Mouse (Mus musculus) forebrain, postnatal 0 days (tissue): ENCODE data around the gene Mfap2. TPM values are rescaled to one million over a fixed set of nuclear protein-coding genes. Genes with fewer than 3 reads are reported as not detected.

Experiments
- ATAC-seq: fragments of 200-750 bp; cut with Nextera tagmentation; 2 replicates; pipeline ENCODE4 v1.8.0; 2017; ENCODE audit warnings: mild to moderate bottlenecking, moderate library complexity
- DNase-seq: peaks from one replicate; pipeline ENCODE4 v3.0.0-alpha.2; 2015
- H3K27ac ChIP-seq: fragments of 300-500 bp; sonication (generic); 2 replicates; pipeline ENCODE4 v1.5.1; 2014; ENCODE audit warnings: low read depth, mild to moderate bottlenecking, antibody characterized with exemption, low read length, moderate library complexity, mixed read lengths
- H3K27me3 ChIP-seq: fragments of 300-500 bp; sonication (generic); 2 replicates; pipeline ENCODE4 v1.6.1; 2014; ENCODE audit warnings: mild to moderate bottlenecking, low read length, mixed read lengths; ENCODE audit not compliant: insufficient read depth
- H3K36me3 ChIP-seq: fragments of 300-500 bp; sonication (generic); 2 replicates; pipeline ENCODE4 v1.6.1; 2014; ENCODE audit warnings: mild to moderate bottlenecking, moderate library complexity; ENCODE audit not compliant: insufficient read depth
- H3K4me1 ChIP-seq: fragments of 300-500 bp; sonication (generic); 2 replicates; pipeline ENCODE4 v1.6.1; 2014; ENCODE audit warnings: antibody characterized with exemption; ENCODE audit not compliant: insufficient read depth
- H3K4me2 ChIP-seq: fragments of 300-500 bp; sonication (generic); 2 replicates; pipeline ENCODE4 v1.6.1; 2014; ENCODE audit warnings: low read depth, mild to moderate bottlenecking, moderate library complexity
- H3K4me3 ChIP-seq: fragments of 300-500 bp; sonication (generic); 2 replicates; pipeline ENCODE4 v1.5.1; 2014; ENCODE audit warnings: low read depth, low read length, mixed read lengths
- H3K9ac ChIP-seq: fragments of 300-500 bp; sonication (generic); 2 replicates; pipeline ENCODE4 v1.6.1; 2014; ENCODE audit warnings: mild to moderate bottlenecking
- H3K9me3 ChIP-seq: fragments of 300-500 bp; sonication (generic); 2 replicates; pipeline ENCODE4 v1.6.1; 2016; ENCODE audit warnings: low read length
- CTCF ChIP-seq: sonication (generic); IDR thresholded peaks from 2 replicates; pipeline ENCODE4 v1.5.1; 2016; ENCODE audit warnings: antibody characterized with exemption, control low read depth, low read depth
- WGBS: fragments of 180-500 bp; shearing (Covaris S2); extraction: QIAGEN DNeasy Blood & Tissue Kit; methylation state at CpG from one replicate; pipeline ENCODE4 v1.1.7; 2014; 5-methylcytosine and 5-hydroxymethylcytosine counted together
- polyA plus RNA-seq: library from polyadenylated mRNA; unstranded; fragments of >200 nt; fragmentation: Nextera tagmentation; extraction: Ambion mirVana; gene quantifications from 2 replicates; pipeline ENCODE4 v1.2.1, GENCODE M21; 2015
- total RNA-seq: library from RNA; depleted of rRNA; stranded (reverse); fragments of >200 nt; gene quantifications from 2 replicates; pipeline ENCODE4 v1.2.3, GENCODE M21; 2014

The Mfap2 gene
- total and polyA plus RNA-seq, 2 experiments from 2014 or later, result 25.1 to 124 TPM

DNA sequence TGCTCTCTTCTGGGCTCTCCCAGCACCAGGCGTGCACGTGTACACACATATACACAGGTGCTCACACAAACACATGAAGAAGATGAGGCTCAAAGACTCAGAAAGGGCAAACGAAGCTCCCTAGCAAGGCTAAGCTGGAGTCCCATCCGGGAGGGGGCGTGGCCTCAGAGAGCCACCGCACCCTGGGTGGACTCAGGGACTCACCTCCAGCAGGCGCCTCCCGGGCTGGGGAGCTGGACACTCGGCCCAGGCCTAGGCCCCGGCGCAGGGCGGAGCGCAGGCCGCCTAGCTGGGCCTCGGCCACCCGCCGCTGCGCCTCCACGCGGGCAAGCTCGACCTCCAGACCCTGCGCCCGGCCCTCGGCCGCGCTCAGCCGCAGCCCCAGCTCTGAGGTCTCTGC, 14.8 kb downstream of the Mfap2 start:
- 88% methylated on average over 21 of the region's 27 CpGs for WGBS
- Histone ChIP-seq H3K4me1 (peaks cover 9% of the 10 kb centered on the region; the same call in 1 of the 2 replicates), H3K36me3 (peaks cover 27% of the 10 kb centered on the region; the same call in 1 of the 2 replicates), H3K27me3 (no peaks in the 10 kb centered on the region), H3K4me2 (no peak overlapping the region), H3K4me3 (no peak overlapping the region), H3K27ac (no peak overlapping the region), H3K9ac (no peak overlapping the region), H3K9me3 (no peaks in the 10 kb centered on the region)
- TF ChIP-seq CTCF, result no peak
- ATAC-seq (no peak), DNase-seq (no peak)

DNA sequence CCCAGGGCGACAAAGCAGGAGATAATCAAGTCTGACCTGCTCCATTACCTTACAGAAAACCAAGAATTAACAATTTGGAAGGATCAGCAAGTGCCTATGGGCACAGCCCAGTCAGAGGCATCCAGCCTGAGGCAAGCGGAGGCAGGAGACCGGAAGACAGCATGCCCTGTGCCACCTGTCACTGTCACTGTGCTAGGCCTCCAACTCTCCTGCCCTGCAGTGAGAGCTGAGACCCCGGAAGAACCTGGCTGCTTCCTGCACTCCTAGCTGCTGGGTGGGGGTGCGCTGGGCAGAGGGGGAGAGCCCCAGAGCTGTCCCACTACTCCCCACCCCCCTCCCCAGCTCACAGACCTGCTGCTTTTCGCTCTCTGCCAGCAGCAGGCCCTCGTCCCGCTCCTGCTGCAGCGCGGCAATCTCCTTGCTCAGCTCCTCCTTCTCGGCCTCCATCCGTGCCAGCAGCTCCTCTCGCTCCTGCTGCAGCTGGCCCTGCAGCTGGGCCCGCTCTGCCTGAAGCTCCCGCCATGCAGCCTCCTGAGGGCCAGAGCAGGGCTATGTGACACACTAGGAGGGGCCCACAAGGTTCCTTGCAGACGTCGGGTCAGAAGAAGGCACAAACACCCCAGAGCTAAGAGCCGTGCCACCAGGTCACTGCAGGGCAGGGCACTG, 20.5 kb downstream of the Mfap2 start:
- Histone ChIP-seq H3K4me3 (no peak overlapping the region), H3K27me3 (no peaks in the 10 kb centered on the region), H3K4me2 (no peak overlapping the region), H3K9me3 (no peaks in the 10 kb centered on the region), H3K4me1 (no peaks in the 10 kb centered on the region), H3K27ac (no peak overlapping the region), H3K36me3 (peaks cover 42% of the 10 kb centered on the region), H3K9ac (0 out of 2 replicates have a peak overlapping the region, but pooled peaks have one; percentile 3)
- DNase-seq (no peak), ATAC-seq (no peak)
- WGBS, result 88% methylated on average over 18 of the region's 18 CpGs
- TF ChIP-seq CTCF, result no peak

DNA sequence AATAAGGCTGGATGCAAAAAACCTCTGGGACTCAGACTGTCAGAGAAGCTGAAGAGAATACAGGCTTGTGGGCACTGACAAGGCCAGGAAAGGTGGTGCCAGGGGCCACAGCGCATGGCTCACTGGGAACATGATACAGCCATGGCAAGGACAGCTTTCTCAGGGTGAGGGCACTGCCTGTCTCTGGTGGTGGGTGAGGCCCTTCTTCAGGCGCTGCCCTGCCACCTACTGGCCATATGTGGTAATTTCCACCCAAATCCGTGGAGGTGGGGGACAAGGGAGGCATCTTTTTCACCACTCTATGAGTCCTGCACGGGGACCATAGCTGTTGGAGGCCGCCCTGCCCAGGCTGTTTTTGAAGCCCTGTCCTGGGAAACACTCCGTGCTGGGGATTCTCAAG, 21.5 kb downstream of the Mfap2 start:
- H3K4me1 ChIP-seq, result no peaks in the 10 kb centered on the region
- H3K4me2 ChIP-seq, result no peak overlapping the region
- peak; percentile 87 for DNase-seq
- H3K9me3 ChIP-seq, result no peaks in the 10 kb centered on the region
- ATAC-seq, result peak; percentile 83
- no peak overlapping the region for H3K4me3 ChIP-seq
- H3K9ac ChIP-seq, result no peak overlapping the region
- H3K27me3 ChIP-seq, result no peaks in the 10 kb centered on the region
- H3K36me3 ChIP-seq, result peaks cover 46% of the 10 kb centered on the region
- H3K27ac ChIP-seq, result no peak overlapping the region
- peak; percentile 96 for TF ChIP-seq CTCF
- 15% methylated on average over 6 of the region's 6 CpGs for WGBS

DNA sequence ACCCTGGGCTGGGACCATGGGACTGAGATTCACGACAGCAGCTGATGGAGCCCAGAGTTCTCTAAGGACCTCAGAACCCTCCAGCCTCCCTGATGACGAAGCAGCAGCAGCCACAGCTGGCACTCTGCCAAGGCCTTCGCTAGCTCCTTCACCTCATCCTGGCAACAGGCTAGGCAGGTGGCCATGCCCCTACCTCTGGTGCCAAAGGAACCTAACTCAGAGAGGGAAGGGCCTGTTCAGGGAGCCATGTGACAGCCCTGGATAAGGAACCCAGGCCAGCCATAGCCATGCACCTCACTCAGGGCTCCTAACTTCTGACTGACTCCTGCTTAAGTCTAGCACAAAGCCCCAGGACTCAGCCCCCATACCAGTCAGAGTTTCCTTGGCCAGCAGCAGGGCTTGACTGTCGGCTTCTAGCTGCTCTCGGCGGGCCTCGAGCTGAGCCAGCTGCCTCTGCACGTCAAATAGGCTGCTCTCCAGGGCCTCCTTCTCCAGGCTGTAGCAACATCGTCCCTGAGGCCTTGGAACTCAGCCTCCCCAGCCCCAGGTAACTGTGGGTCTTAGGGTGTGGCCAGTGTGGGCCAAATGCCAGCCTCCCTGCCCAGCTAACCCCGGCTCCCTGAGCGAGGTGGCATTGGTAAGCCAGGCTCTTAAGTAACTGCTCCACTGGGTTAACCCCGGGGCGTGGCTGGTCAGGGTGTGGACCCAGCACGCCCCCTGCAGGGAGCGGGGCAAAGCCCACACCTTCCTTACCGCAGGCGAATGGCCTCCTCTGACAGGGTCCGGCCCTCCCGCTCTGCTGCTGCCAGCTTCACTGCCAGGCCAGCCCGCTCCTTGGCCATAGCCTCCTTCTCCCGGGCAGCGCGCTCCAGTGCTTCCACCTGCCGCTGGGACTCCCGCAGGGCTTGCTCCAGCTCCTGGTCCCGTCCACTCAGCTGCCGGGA, 23.7 kb downstream of the Mfap2 start:
- DNase-seq, result no peak
- H3K36me3 ChIP-seq, result peaks cover 52% of the 10 kb centered on the region

DNA sequence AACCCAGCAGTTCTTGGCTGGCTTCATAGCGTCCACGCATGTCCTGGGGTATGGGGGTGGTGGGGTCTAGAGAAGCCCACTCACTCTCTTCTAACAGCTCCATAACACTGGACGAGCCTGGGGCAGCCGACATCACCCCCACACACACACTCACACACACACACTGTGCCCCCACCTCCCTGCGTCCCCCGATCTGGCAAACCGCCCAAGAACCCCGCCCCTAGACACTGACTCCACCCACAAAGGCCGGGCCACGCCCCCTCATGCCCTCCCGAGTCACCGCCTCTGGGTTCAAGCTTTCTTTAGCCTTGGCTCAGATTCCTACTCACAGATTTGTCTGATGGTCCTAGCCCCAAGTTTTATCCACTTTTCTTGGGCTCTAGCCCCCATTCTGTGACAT, 30.9 kb downstream of the Mfap2 start:
- Histone ChIP-seq H3K9me3 (no peaks in the 10 kb centered on the region), H3K9ac (no peak overlapping the region), H3K4me3 (no peak overlapping the region), H3K27ac (no peak overlapping the region), H3K27me3 (no peaks in the 10 kb centered on the region), H3K36me3 (peaks cover 54% of the 10 kb centered on the region), H3K4me2 (no peak overlapping the region), H3K4me1 (no peaks in the 10 kb centered on the region)
- 50% methylated on average over 12 of the region's 12 CpGs for WGBS
- ATAC-seq (no peak), DNase-seq (no peak)
- no peak for TF ChIP-seq CTCF

More for the DNA sequence above, 23.7 kb downstream of the Mfap2 start:
- Histone ChIP-seq H3K27me3 (no peaks in the 10 kb centered on the region), H3K4me3 (no peak overlapping the region), H3K9ac (no peak overlapping the region), H3K9me3 (no peaks in the 10 kb centered on the region), H3K4me1 (no peaks in the 10 kb centered on the region), H3K27ac (no peak overlapping the region), H3K4me2 (no peak overlapping the region)
- no peak for TF ChIP-seq CTCF
- ATAC-seq, result no peak
- 68% methylated on average over 27 of the region's 27 CpGs for WGBS

DNA sequence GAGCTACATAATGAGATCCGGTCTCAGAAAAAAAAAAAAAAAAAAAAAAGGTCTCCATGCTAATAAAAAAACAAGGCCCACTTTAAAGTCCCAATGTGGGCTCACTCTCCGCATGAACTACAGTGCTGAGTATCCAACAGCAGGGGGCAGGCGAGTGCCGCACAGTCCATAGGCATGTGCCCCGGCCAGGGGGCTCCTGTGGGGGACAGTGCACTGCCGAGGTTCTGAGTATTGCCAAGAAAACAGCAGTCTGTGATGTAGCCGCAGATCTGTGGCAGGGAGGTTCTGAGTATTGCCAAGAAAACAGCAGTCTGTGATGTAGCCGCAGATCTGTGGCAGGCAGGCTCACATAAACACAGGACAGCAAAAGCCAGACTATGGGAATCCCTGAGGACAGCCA, 34.6 kb downstream of the Mfap2 start:
- no peaks in the 10 kb centered on the region for H3K27me3 ChIP-seq
- H3K4me2 ChIP-seq, result no peak overlapping the region
- no peaks in the 10 kb centered on the region for H3K9me3 ChIP-seq
- H3K27ac ChIP-seq, result no peak overlapping the region
- TF ChIP-seq CTCF, result peak; percentile 89
- no peak overlapping the region for H3K4me3 ChIP-seq
- peak; percentile 82 for DNase-seq
- no peak overlapping the region for H3K9ac ChIP-seq
- H3K4me1 ChIP-seq, result peaks cover 17% of the 10 kb centered on the region
- H3K36me3 ChIP-seq, result peaks cover 40% of the 10 kb centered on the region
- ATAC-seq, result peak; percentile 72
- 13% methylated on average over 8 of the region's 8 CpGs for WGBS
